Mouse (Mus musculus): ENCODE data around the gene Nr6a1. TPM values are rescaled to one million over a fixed set of nuclear protein-coding genes. Genes with fewer than 3 reads are reported as not detected.

Gene Nr6a1
- polyA plus RNA-seq, 1 experiment: 1.3 TPM

GRCm38 (mm10) chr2:38902866-38903265, 24.6 kb downstream of the Nr6a1 start:
- TF ChIP-seq POLR2A (IDR thresholded peaks at IDR 0.05; ENCODE audit: low read depth, low read length): no peak
- H3K27ac ChIP-seq (ENCODE audit: insufficient read depth, low read length): no peak overlapping the region
- H3K4me1 ChIP-seq (ENCODE audit: control insufficient read depth, insufficient read depth, insufficient read length): no peaks in the 10 kb centered on the region
- H3K36me3 ChIP-seq (ENCODE audit: control insufficient read depth, insufficient read depth, low read length): no peaks in the 10 kb centered on the region
- DNase-seq (ENCODE audit: low read depth in 1 of 2, low spot score in 2 of 2): no peak
- H3K4me3 ChIP-seq (ENCODE audit: extremely low read depth, insufficient read depth, insufficient read length): no peak overlapping the region
- no peaks in the 10 kb centered on the region for H3K27me3 ChIP-seq (ENCODE audit: control insufficient read depth, insufficient read depth, low read length)

DNA sequence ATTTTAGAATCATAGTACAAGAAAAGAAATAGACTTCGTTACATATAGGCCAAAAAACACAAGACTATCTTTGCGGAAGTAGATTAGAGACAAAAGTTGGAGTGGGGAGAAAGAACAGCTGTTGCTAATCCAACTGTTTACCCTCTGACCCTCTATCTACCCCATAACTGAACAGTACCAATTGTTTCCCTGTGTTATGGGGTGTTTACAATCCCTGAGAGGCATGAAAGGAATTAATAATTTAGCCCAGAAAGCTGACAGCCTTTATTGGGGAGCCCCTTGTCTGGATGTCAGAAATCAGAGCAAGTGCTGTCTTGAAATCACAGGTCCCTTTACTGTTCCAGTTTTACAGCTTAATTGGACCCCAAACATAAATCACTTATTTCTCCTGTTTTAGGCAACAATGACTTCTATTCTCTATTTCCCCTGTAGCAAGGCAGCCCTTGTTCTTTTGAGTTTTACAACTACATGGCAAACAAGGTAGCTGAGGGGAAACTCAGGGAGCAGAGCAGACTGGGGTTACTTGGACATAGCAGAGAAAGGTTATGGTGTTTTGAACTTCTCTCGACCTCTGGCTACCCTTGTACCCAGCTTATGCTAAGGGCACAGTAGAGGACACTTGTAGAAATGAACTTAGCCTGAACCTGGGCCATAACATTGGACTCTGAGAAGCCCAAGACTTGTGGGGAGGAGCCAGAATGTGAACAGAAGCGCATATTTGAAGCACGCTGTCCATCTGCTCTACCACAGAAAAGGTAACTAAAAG, 46.4 kb downstream of the Nr6a1 start:
- no peak overlapping the region for H3K27ac ChIP-seq (ENCODE audit: insufficient read depth, low read length)
- no peaks in the 10 kb centered on the region for H3K36me3 ChIP-seq (ENCODE audit: control insufficient read depth, insufficient read depth, low read length)
- no peak overlapping the region for H3K4me3 ChIP-seq (ENCODE audit: extremely low read depth, insufficient read depth, insufficient read length)
- no peak for TF ChIP-seq POLR2A (IDR thresholded peaks at IDR 0.05; ENCODE audit: low read depth, low read length)
- TF ChIP-seq CTCF (IDR thresholded peaks at IDR 0.05; ENCODE audit: extremely low read depth, insufficient read depth, insufficient read length, insufficient replicate concordance): no peak
- 85% methylated on average over 5 of the region's 5 CpGs for WGBS
- no peak for DNase-seq (ENCODE audit: low read depth in 1 of 2, low spot score in 2 of 2)
- H3K4me1 ChIP-seq (ENCODE audit: control insufficient read depth, insufficient read depth, insufficient read length): no peaks in the 10 kb centered on the region
- no peaks in the 10 kb centered on the region for H3K27me3 ChIP-seq (ENCODE audit: control insufficient read depth, insufficient read depth, low read length)

- H3K4me3 ChIP-seq (ENCODE audit: extremely low read depth, insufficient read depth, insufficient read length): no peak overlapping the region
- no peak for DNase-seq (ENCODE audit: low read depth in 1 of 2, low spot score in 2 of 2)
- TF ChIP-seq POLR2A (IDR thresholded peaks at IDR 0.05; ENCODE audit: low read depth, low read length) (no peak), CTCF (IDR thresholded peaks at IDR 0.05; ENCODE audit: extremely low read depth, insufficient read depth, insufficient read length, insufficient replicate concordance) (no peak)
- 92% methylated on average over 1 of the region's 1 CpGs for WGBS
- H3K36me3 ChIP-seq (ENCODE audit: control insufficient read depth, insufficient read depth, low read length): no peaks in the 10 kb centered on the region
- no peaks in the 10 kb centered on the region for H3K27me3 ChIP-seq (ENCODE audit: control insufficient read depth, insufficient read depth, low read length)
- H3K27ac ChIP-seq (ENCODE audit: insufficient read depth, low read length): no peak overlapping the region
- H3K4me1 ChIP-seq (ENCODE audit: control insufficient read depth, insufficient read depth, insufficient read length): no peaks in the 10 kb centered on the region
Measured at GRCm38 (mm10) chr2:38874544-38875108, 52.9 kb downstream of the Nr6a1 start.

GRCm38 (mm10) chr2:38872730-38873129, 54.8 kb downstream of the Nr6a1 start:
- no peak for DNase-seq (ENCODE audit: low read depth in 1 of 2, low spot score in 2 of 2)
- Histone ChIP-seq H3K27me3 (ENCODE audit: control insufficient read depth, insufficient read depth, low read length) (no peaks in the 10 kb centered on the region), H3K36me3 (ENCODE audit: control insufficient read depth, insufficient read depth, low read length) (no peaks in the 10 kb centered on the region), H3K27ac (ENCODE audit: insufficient read depth, low read length) (no peak overlapping the region), H3K4me3 (ENCODE audit: extremely low read depth, insufficient read depth, insufficient read length) (no peak overlapping the region), H3K4me1 (ENCODE audit: control insufficient read depth, insufficient read depth, insufficient read length) (no peaks in the 10 kb centered on the region)
- WGBS: 82% methylated on average over 1 of the region's 1 CpGs
- no peak for TF ChIP-seq POLR2A (IDR thresholded peaks at IDR 0.05; ENCODE audit: low read depth, low read length)
- TF ChIP-seq CTCF (IDR thresholded peaks at IDR 0.05; ENCODE audit: extremely low read depth, insufficient read depth, insufficient read length, insufficient replicate concordance): no peak

GRCm38 (mm10) chr2:38866711-38867110, 60.8 kb downstream of the Nr6a1 start:
- Histone ChIP-seq H3K27ac (ENCODE audit: insufficient read depth, low read length) (no peak overlapping the region), H3K4me1 (ENCODE audit: control insufficient read depth, insufficient read depth, insufficient read length) (no peaks in the 10 kb centered on the region), H3K27me3 (ENCODE audit: control insufficient read depth, insufficient read depth, low read length) (no peaks in the 10 kb centered on the region), H3K36me3 (ENCODE audit: control insufficient read depth, insufficient read depth, low read length) (no peaks in the 10 kb centered on the region), H3K4me3 (ENCODE audit: extremely low read depth, insufficient read depth, insufficient read length) (no peak overlapping the region)
- DNase-seq (ENCODE audit: low read depth in 1 of 2, low spot score in 2 of 2): no peak
- 84% methylated on average over 1 of the region's 1 CpGs for WGBS
- no peak for TF ChIP-seq POLR2A (IDR thresholded peaks at IDR 0.05; ENCODE audit: low read depth, low read length)
- TF ChIP-seq CTCF (IDR thresholded peaks at IDR 0.05; ENCODE audit: extremely low read depth, insufficient read depth, insufficient read length, insufficient replicate concordance): no peak

GRCm38 (mm10) chr2:38864011-38864410, 63.5 kb downstream of the Nr6a1 start:
- Histone ChIP-seq H3K4me3 (ENCODE audit: extremely low read depth, insufficient read depth, insufficient read length) (no peak overlapping the region), H3K27ac (ENCODE audit: insufficient read depth, low read length) (no peak overlapping the region), H3K36me3 (ENCODE audit: control insufficient read depth, insufficient read depth, low read length) (no peaks in the 10 kb centered on the region), H3K4me1 (ENCODE audit: control insufficient read depth, insufficient read depth, insufficient read length) (no peaks in the 10 kb centered on the region), H3K27me3 (ENCODE audit: control insufficient read depth, insufficient read depth, low read length) (no peaks in the 10 kb centered on the region)
- 63% methylated on average over 4 of the region's 4 CpGs for WGBS
- TF ChIP-seq POLR2A (IDR thresholded peaks at IDR 0.05; ENCODE audit: low read depth, low read length) (no peak), CTCF (IDR thresholded peaks at IDR 0.05; ENCODE audit: extremely low read depth, insufficient read depth, insufficient read length, insufficient replicate concordance) (peak; percentile 15; the same call in 1 of the 2 replicates)
- peak; percentile 7 to 11 for DNase-seq (ENCODE audit: low read depth in 1 of 2, low spot score in 2 of 2)

DNA sequence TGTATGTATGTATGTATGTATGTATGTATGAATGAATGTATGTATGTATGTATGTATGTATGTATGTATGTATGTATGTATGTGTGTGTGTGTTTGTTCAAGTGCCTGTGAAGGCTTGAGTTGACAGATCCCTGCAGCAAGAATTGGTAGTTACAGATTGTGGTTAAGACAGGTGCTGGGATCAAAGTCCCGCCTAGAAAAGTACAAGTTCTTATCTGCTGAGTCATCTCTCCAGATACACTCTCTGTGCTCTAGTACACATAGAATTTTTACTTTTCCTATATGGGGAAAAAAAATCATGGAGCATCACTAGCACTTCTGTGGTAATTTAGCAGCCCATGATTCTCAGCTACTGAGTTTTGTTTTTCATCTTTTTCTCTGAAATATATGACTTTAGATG, 75.7 kb downstream of the Nr6a1 start:
- Histone ChIP-seq H3K27me3 (ENCODE audit: control insufficient read depth, insufficient read depth, low read length) (no peaks in the 10 kb centered on the region), H3K27ac (ENCODE audit: insufficient read depth, low read length) (no peak overlapping the region), H3K36me3 (ENCODE audit: control insufficient read depth, insufficient read depth, low read length) (no peaks in the 10 kb centered on the region), H3K4me1 (ENCODE audit: control insufficient read depth, insufficient read depth, insufficient read length) (no peaks in the 10 kb centered on the region), H3K4me3 (ENCODE audit: extremely low read depth, insufficient read depth, insufficient read length) (no peak overlapping the region)
- no peak for DNase-seq (ENCODE audit: low read depth in 1 of 2, low spot score in 2 of 2)
- WGBS: 50% methylated on average over 1 of the region's 1 CpGs
- TF ChIP-seq POLR2A (IDR thresholded peaks at IDR 0.05; ENCODE audit: low read depth, low read length) (no peak), CTCF (IDR thresholded peaks at IDR 0.05; ENCODE audit: extremely low read depth, insufficient read depth, insufficient read length, insufficient replicate concordance) (no peak)
